Mouse (Mus musculus) yolk sac, embryonic 10.5 days (tissue): ENCODE data around the gene Hrh1.
"Not testable (repeated sequence)": the region's sequence is repeated elsewhere in the genome, so short reads cannot be mapped to it uniquely, and the experiment has no call there.

ENCODE experiments used
- DNase-seq: peaks from one replicate; pipeline ENCODE4 v3.0.0-alpha.2; 2017; ENCODE audit warnings: low spot score

Gene Hrh1

GRCm38 (mm10) chr6:114461536-114461935 is 63.8 kb downstream of the Hrh1 start:
- DNase-seq = no peak

GRCm38 (mm10) chr6:114462747-114463146 is 65.0 kb downstream of the Hrh1 start:
- no peak for DNase-seq

GRCm38 (mm10) chr6:114473541-114473940 is 75.8 kb downstream of the Hrh1 start:
- no peak for DNase-seq

GRCm38 (mm10) chr6:114474059-114474458 is 76.3 kb downstream of the Hrh1 start:
- DNase-seq = no peak

- no peak for DNase-seq
These were observed 77.2 kb downstream of the Hrh1 start for GRCm38 (mm10) chr6:114474911-114475310.

- DNase-seq = no peak
These were observed 81.0 kb downstream of the Hrh1 start for GRCm38 (mm10) chr6:114478771-114479170.

- no peak for DNase-seq
These were observed 82.1 kb downstream of the Hrh1 start for GRCm38 (mm10) chr6:114479644-114480410.

- no peak for DNase-seq
These were observed 91.6 kb downstream of the Hrh1 start for GRCm38 (mm10) chr6:114489371-114489770.

GRCm38 (mm10) chr6:114492588-114492987 is 94.9 kb downstream of the Hrh1 start:
- not testable (repeated sequence) for DNase-seq

- not testable (repeated sequence) for DNase-seq
These were observed 97.3 kb downstream of the Hrh1 start for GRCm38 (mm10) chr6:114494987-114495386.

GRCm38 (mm10) chr6:114514038-114514437 is 116.3 kb downstream of the Hrh1 start:
- not testable (repeated sequence) for DNase-seq

GRCm38 (mm10) chr6:114528709-114529108 is 131.0 kb downstream of the Hrh1 start:
- DNase-seq = not testable (repeated sequence)
